Mouse (Mus musculus) stomach, embryonic 14.5 days (tissue): ENCODE data around the gene Cops6. TPM values are rescaled to one million over a fixed set of nuclear protein-coding genes. Genes with fewer than 3 reads are reported as not detected.
A peak's percentile ranks its signal among the peaks of the same experiment; 100 is the strongest.

ENCODE experiments used
- ATAC-seq: fragments of 200-750 bp; cut with Nextera tagmentation; 2 replicates; pipeline ENCODE4 v1.8.0; 2017; ENCODE audit warnings: low read depth, moderate TSS enrichment; ENCODE audit not compliant: insufficient number of reproducible peaks, insufficient read depth, low FRiP score
- H3K27ac ChIP-seq: fragments of 300-500 bp; sonication (generic); 2 replicates; pipeline ENCODE4 v1.5.1; 2014; ENCODE audit warnings: mild to moderate bottlenecking, low read length, moderate library complexity, mixed read lengths
- H3K27me3 ChIP-seq: fragments of 300-500 bp; sonication (generic); 2 replicates; pipeline ENCODE4 v1.6.1; 2014; ENCODE audit warnings: low read length, control low read depth, mixed read lengths; ENCODE audit not compliant: control insufficient read depth, insufficient read depth
- H3K36me3 ChIP-seq: fragments of 300-500 bp; sonication (generic); 2 replicates; pipeline ENCODE4 v1.6.1; 2014; ENCODE audit warnings: mild to moderate bottlenecking, control low read depth, low read length, moderate library complexity, mixed read lengths; ENCODE audit not compliant: control insufficient read depth, insufficient read depth
- H3K4me1 ChIP-seq: fragments of 300-500 bp; sonication (generic); 2 replicates; pipeline ENCODE4 v1.6.1; 2014; ENCODE audit warnings: low read length, control low read depth, mixed read lengths; ENCODE audit not compliant: control insufficient read depth, insufficient read depth
- H3K4me2 ChIP-seq: fragments of 300-500 bp; sonication (generic); replicated peaks from 2 replicates; pipeline ENCODE4 v1.6.1; 2014; ENCODE audit warnings: low read depth, low read length, control low read depth
- H3K4me3 ChIP-seq: fragments of 300-500 bp; sonication (generic); 2 replicates; pipeline ENCODE4 v1.5.1; 2014; ENCODE audit warnings: low read depth, low read length, control low read depth
- H3K9ac ChIP-seq: fragments of 300-500 bp; sonication (generic); replicated peaks from 2 replicates; pipeline ENCODE4 v1.6.1; 2014; ENCODE audit warnings: low read depth, mild to moderate bottlenecking, control low read depth, low read length, moderate library complexity, mixed read lengths
- H3K9me3 ChIP-seq: fragments of 300-500 bp; sonication (generic); 2 replicates; pipeline ENCODE4 v1.6.1; 2016; ENCODE audit warnings: low read depth, low read length, control low read depth; ENCODE audit not compliant: control insufficient read depth
- WGBS: fragments of 180-500 bp; shearing (Covaris S2); extraction: QIAGEN DNeasy Blood & Tissue Kit; methylation state at CpG from one replicate; pipeline ENCODE4 v1.1.7; 2014; 5-methylcytosine and 5-hydroxymethylcytosine counted together
- microRNA counts: library from miRNA; unstranded; fragments of <30 nt; microRNA quantifications from one replicate; lab custom pipeline; 2016
- microRNA-seq: library from miRNA; unstranded; fragments of <30 nt; microRNA quantifications from one replicate; pipeline ENCODE4, GENCODE M21; 2016
- polyA plus RNA-seq: library from polyadenylated mRNA; unstranded; fragments of >200 nt; fragmentation: Nextera tagmentation; extraction: Ambion mirVana; gene quantifications from 2 replicates; pipeline ENCODE4 v1.2.1, GENCODE M21; 2014

Cops6 gene
- polyA plus RNA-seq, 1 experiment from 2014 or later: 235 TPM

- Histone ChIP-seq H3K9ac (no peak overlapping the region), H3K4me2 (no peak overlapping the region), H3K27ac (no peak overlapping the region), H3K4me3 (no peak overlapping the region), H3K9me3 (no peaks in the 10 kb centered on the region), H3K27me3 (no peaks in the 10 kb centered on the region), H3K4me1 (peaks cover 3% of the 10 kb centered on the region; the same call in 1 of the 2 replicates), H3K36me3 (no peaks in the 10 kb centered on the region)
- no peak for ATAC-seq
- 9% methylated on average over 1 of the region's 1 CpGs for WGBS
Observed at GRCm38 (mm10) chr5:138199576-138199975, 38.7 kb downstream of the Cops6 start.

- ATAC-seq: no peak
- Histone ChIP-seq H3K36me3 (no peaks in the 10 kb centered on the region), H3K4me1 (no peaks in the 10 kb centered on the region), H3K4me2 (no peak overlapping the region), H3K9ac (no peak overlapping the region), H3K27me3 (no peaks in the 10 kb centered on the region), H3K4me3 (no peak overlapping the region), H3K27ac (no peak overlapping the region), H3K9me3 (no peaks in the 10 kb centered on the region)
- 82% methylated on average over 3 of the region's 3 CpGs for WGBS
Observed at GRCm38 (mm10) chr5:138202086-138202485, 41.2 kb downstream of the Cops6 start.

GRCm38 (mm10) chr5:138207253-138207652 lies 46.4 kb downstream of the Cops6 start:
- Histone ChIP-seq H3K4me2 (no peak overlapping the region), H3K9me3 (no peaks in the 10 kb centered on the region), H3K27me3 (no peaks in the 10 kb centered on the region), H3K4me3 (no peak overlapping the region), H3K36me3 (no peaks in the 10 kb centered on the region), H3K4me1 (no peaks in the 10 kb centered on the region), H3K9ac (no peak overlapping the region), H3K27ac (no peak overlapping the region)
- WGBS: 78% methylated on average over 1 of the region's 1 CpGs
- ATAC-seq: no peak

- Histone ChIP-seq H3K4me3 (no peak overlapping the region), H3K27ac (no peak overlapping the region), H3K36me3 (no peaks in the 10 kb centered on the region), H3K27me3 (no peaks in the 10 kb centered on the region), H3K9me3 (no peaks in the 10 kb centered on the region), H3K4me1 (no peaks in the 10 kb centered on the region), H3K9ac (no peak overlapping the region), H3K4me2 (no peak overlapping the region)
- 78% methylated on average over 4 of the region's 4 CpGs for WGBS
- no peak for ATAC-seq
Observed at GRCm38 (mm10) chr5:138207873-138208272, 47.0 kb downstream of the Cops6 start.

MicroRNAs within 50 kb of the gene (microRNA counts, 519-probe panel; counts per million panel counts)
- microRNA mmu-miR-106b (lab: Ali Mortazavi, UCI) (4,271 counts per million, percentile 85 among the panel's probes with 10 or more counts), microRNA mmu-miR-25 (lab: Ali Mortazavi, UCI) (5,233 counts per million, percentile 96 among the panel's probes with 10 or more counts), microRNA mmu-miR-93 (lab: Ali Mortazavi, UCI) (4,051 counts per million, percentile 79 among the panel's probes with 10 or more counts)

Small RNA genes lying within 50 kb of the gene (microRNA-seq; reads per million reads assigned to microRNA genes)
- gene Mir106b (8,757 reads per million, percentile 93 among the genes with 10 or more reads in this experiment), gene Mir25 (1,001 reads per million, percentile 72 among the genes with 10 or more reads in this experiment), gene Mir93 (8,547 reads per million, percentile 92 among the genes with 10 or more reads in this experiment)

Other genes starting within 250 kb of the Cops6 start
- gene Cyp3a13, start 239.5 kb upstream of the Cops6 start, polyA plus RNA-seq: 6.2 TPM in 2 replicates
- gene Gjc3, start 198.0 kb upstream of the Cops6 start, polyA plus RNA-seq: 0.39 and 0.55 TPM in 2 replicates
- gene Azgp1, start 179.6 kb upstream of the Cops6 start, polyA plus RNA-seq: not detected in 2 replicates
- gene Smok3a, start 139.8 kb upstream of the Cops6 start, polyA plus RNA-seq: not detected in 2 replicates
- gene Smok3b, start 139.6 kb upstream of the Cops6 start, polyA plus RNA-seq: not detected in 2 replicates
- not detected in 2 replicates for gene Smok3c, start 107.9 kb upstream of the Cops6 start, polyA plus RNA-seq
- 27.7 and 28.0 TPM in 2 replicates for gene Zkscan1, start 76.0 kb upstream of the Cops6 start, polyA plus RNA-seq
- 59.2 and 60.9 TPM in 2 replicates for gene Zscan21, start 44.2 kb upstream of the Cops6 start, polyA plus RNA-seq
- 18.0 and 18.2 TPM in 2 replicates for gene Zfp113, start 5.3 kb upstream of the Cops6 start, polyA plus RNA-seq
- gene Ap4m1, start 10.9 kb downstream of the Cops6 start, polyA plus RNA-seq: 22.3 and 22.5 TPM in 2 replicates
- 154 TPM in 2 replicates for gene Mcm7, start 11.4 kb downstream of the Cops6 start, polyA plus RNA-seq
- 89.8 and 93.8 TPM in 2 replicates for gene Taf6, start 26.4 kb downstream of the Cops6 start, polyA plus RNA-seq
- 54.2 and 56.0 TPM in 2 replicates for gene Cnpy4, start 26.4 kb downstream of the Cops6 start, polyA plus RNA-seq
- gene Mblac1, start 33.2 kb downstream of the Cops6 start, polyA plus RNA-seq: 7.5 and 8.2 TPM in 2 replicates
- not detected in 2 replicates for gene Nxpe5, start 64.8 kb downstream of the Cops6 start, polyA plus RNA-seq
- gene Lamtor4, start 94.4 kb downstream of the Cops6 start, polyA plus RNA-seq: 66.1 and 74.0 TPM in 2 replicates
- gene BC037034, start 103.0 kb downstream of the Cops6 start, polyA plus RNA-seq: 6.7 and 7.8 TPM in 2 replicates
- gene Gal3st4, start 111.8 kb downstream of the Cops6 start, polyA plus RNA-seq: 2.4 and 4.4 TPM in 2 replicates
- 0.22 and 0.23 TPM in 2 replicates for gene Gm43720, start 118.9 kb downstream of the Cops6 start, polyA plus RNA-seq
- gene Gpc2, start 118.9 kb downstream of the Cops6 start, polyA plus RNA-seq: 5.2 and 5.8 TPM in 2 replicates
- gene Stag3, start 119.2 kb downstream of the Cops6 start, polyA plus RNA-seq: 4.9 and 5.0 TPM in 2 replicates
- 0.24 and 0.85 TPM in 2 replicates for gene Pvrig, start 180.9 kb downstream of the Cops6 start, polyA plus RNA-seq